Mouse (Mus musculus) thymus, adult 2 months (tissue): Measurements from ENCODE around the gene Gltp. TPM values are rescaled to one million over a fixed set of nuclear protein-coding genes. Genes with fewer than 3 reads are reported as not detected.

ENCODE experiments used
- DNase-seq: peaks from one replicate; pipeline ENCODE4 v3.0.0; 2021
- H3K27ac ChIP-seq: fragments of 200-500 bp; 2 replicates; pipeline ENCODE4 v1.5.1; 2012; ENCODE audit warnings: low read length, control low read depth; ENCODE audit not compliant: control insufficient read depth, insufficient read depth
- H3K27me3 ChIP-seq: fragments of 200-500 bp; 2 replicates; pipeline ENCODE4 v1.6.1; 2012; ENCODE audit warnings: mild to moderate bottlenecking, low read length, moderate library complexity, mixed read lengths; ENCODE audit not compliant: control insufficient read depth, insufficient read depth
- H3K36me3 ChIP-seq: fragments of 200-500 bp; 2 replicates; pipeline ENCODE4 v1.6.1; 2012; ENCODE audit warnings: mild to moderate bottlenecking, low read length, moderate library complexity; ENCODE audit not compliant: control insufficient read depth, insufficient read depth
- H3K4me1 ChIP-seq: fragments of 200-500 bp; replicated peaks from 2 replicates; pipeline ENCODE4 v1.6.1; 2012; ENCODE audit warnings: low read length; ENCODE audit not compliant: control insufficient read depth, insufficient read depth
- H3K4me3 ChIP-seq: fragments of 200-500 bp; 2 replicates; pipeline ENCODE4 v1.5.1; 2012; ENCODE audit warnings: mild to moderate bottlenecking, low read length, control low read depth, moderate library complexity; ENCODE audit not compliant: control insufficient read depth, insufficient read depth
- CTCF ChIP-seq: fragments of 200-500 bp; IDR thresholded peaks from 2 replicates; pipeline ENCODE4 v1.5.1; 2012; ENCODE audit warnings: mild to moderate bottlenecking, control low read depth, low read length, moderate library complexity, borderline replicate concordance; ENCODE audit not compliant: control insufficient read depth, poor library complexity, insufficient read depth; ENCODE audit errors: extremely low read depth
- POLR2A ChIP-seq: fragments of 200-500 bp; IDR thresholded peaks from 2 replicates; pipeline ENCODE4 v1.6.1; 2012; ENCODE audit warnings: mild to moderate bottlenecking, low read length, control low read depth, moderate library complexity; ENCODE audit not compliant: control insufficient read depth, poor library complexity, insufficient read depth; ENCODE audit errors: extremely low read depth
- WGBS: fragments of 180-500 bp; shearing (Covaris S2); methylation state at CpG from one replicate; pipeline ENCODE4 v1.1.7; 2018; 5-methylcytosine and 5-hydroxymethylcytosine counted together
- polyA plus RNA-seq: library from polyadenylated mRNA; depleted of rRNA; stranded (reverse); fragments of >200 nt; gene quantifications from 2 replicates; pipeline ENCODE4 v1.2.3, GENCODE M21; 2012

Gltp gene
- polyA plus RNA-seq, 1 experiment: 237 TPM

- WGBS: 97% methylated on average over 5 of the region's 5 CpGs
- DNase-seq: no peak
- H3K36me3 ChIP-seq: no peaks in the 10 kb centered on the region
- peaks cover 13% of the 10 kb centered on the region for H3K4me1 ChIP-seq
- H3K4me3 ChIP-seq: no peak overlapping the region
- no peak overlapping the region for H3K27ac ChIP-seq
- H3K27me3 ChIP-seq: peaks cover 10% of the 10 kb centered on the region
- TF ChIP-seq CTCF: no peak
- no peak for TF ChIP-seq POLR2A
Measured at GRCm38 (mm10) chr5:114655721-114656120, 35.1 kb downstream of the Gltp start.

DNA sequence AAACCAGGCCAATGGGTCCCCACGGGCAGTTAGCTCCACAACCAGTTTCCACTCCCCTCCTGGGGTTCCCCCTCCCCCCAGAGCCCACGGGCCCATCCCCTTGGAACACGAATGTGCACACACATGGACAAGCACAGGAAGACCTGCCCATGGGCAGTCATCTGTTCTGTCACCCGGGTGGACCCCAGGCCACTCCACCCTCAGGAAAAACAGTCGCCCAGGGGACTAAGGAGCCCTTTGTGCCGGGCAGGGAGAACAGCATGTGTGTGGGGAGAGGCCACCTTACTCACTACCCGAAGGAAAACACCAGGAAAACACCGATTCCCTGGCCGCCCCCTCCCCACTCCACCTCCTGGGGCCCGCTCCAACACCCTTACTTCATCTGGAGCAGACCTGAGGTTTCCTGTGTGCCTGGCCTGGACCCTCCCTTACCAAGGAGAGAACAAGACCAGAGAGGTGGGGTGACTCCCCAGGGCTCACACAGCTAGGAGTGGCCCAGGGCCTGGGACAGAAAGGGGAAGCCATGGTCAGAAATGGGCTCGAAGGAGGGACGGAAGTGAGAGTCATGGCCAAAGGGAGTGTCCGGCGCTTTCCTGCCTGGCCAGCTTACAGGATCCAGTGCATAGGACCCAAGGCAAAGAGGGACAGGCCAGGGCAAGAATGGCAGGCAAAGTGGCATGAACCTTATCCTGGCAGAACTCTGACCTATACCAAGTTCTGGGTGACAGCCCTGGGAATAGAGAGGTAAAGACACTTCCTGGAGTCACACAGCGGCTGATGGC is 36.9 kb downstream of the Gltp start:
- no peak for DNase-seq
- no peak for TF ChIP-seq CTCF
- TF ChIP-seq POLR2A: no peak
- WGBS: 90% methylated on average over 14 of the region's 15 CpGs
- H3K4me3 ChIP-seq: no peak overlapping the region
- no peaks in the 10 kb centered on the region for H3K36me3 ChIP-seq
- H3K27me3 ChIP-seq: peaks cover 10% of the 10 kb centered on the region
- H3K27ac ChIP-seq: no peak overlapping the region
- H3K4me1 ChIP-seq: peaks cover 13% of the 10 kb centered on the region

- 30% methylated on average over 3 of the region's 3 CpGs for WGBS
- Histone ChIP-seq H3K36me3 (no peaks in the 10 kb centered on the region), H3K27me3 (no peaks in the 10 kb centered on the region), H3K27ac (no peak overlapping the region), H3K4me3 (no peak overlapping the region), H3K4me1 (peaks cover 9% of the 10 kb centered on the region)
- no peak for TF ChIP-seq CTCF
- TF ChIP-seq POLR2A: no peak
- no peak for DNase-seq
Measured at GRCm38 (mm10) chr5:114651449-114651848, 39.3 kb downstream of the Gltp start.

DNA sequence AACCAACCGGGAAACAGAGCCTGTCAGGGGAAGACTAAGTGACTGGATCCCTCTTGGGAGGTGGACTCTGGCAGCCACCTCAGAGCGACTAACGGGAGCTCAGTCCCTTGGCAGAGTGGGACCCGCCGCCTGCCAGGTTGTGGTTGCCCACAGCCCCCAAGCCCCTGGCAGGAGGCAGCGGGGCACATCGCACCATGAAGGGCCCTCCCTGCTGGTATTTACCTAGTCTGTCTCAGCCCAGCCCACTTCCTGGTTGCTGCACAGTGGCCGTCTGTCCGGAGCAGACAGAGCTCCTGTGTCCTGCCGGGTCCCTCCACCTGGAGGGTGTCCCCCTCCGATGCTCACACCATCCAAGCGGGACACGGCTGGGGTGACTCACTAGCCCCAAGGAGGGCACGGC is 39.8 kb downstream of the Gltp start:
- TF ChIP-seq POLR2A (no peak), CTCF (no peak)

GRCm38 (mm10) chr5:114648728-114649311 is 42.0 kb downstream of the Gltp start:
- DNase-seq: no peak
- no peaks in the 10 kb centered on the region for H3K36me3 ChIP-seq
- TF ChIP-seq POLR2A (no peak), CTCF (no peak)
- H3K4me1 ChIP-seq: peaks cover 9% of the 10 kb centered on the region
- no peaks in the 10 kb centered on the region for H3K27me3 ChIP-seq
- no peak overlapping the region for H3K27ac ChIP-seq
- WGBS: 93% methylated on average over 11 of the region's 11 CpGs
- no peak overlapping the region for H3K4me3 ChIP-seq

More for the DNA sequence above, 39.8 kb downstream of the Gltp start:
- no peak for DNase-seq
- H3K4me1 ChIP-seq: peaks cover 9% of the 10 kb centered on the region
- no peaks in the 10 kb centered on the region for H3K36me3 ChIP-seq
- H3K27ac ChIP-seq: no peak overlapping the region
- no peak overlapping the region for H3K4me3 ChIP-seq
- WGBS: 22% methylated on average over 14 of the region's 14 CpGs
- H3K27me3 ChIP-seq: no peaks in the 10 kb centered on the region

GRCm38 (mm10) chr5:114647211-114647974 is 43.4 kb downstream of the Gltp start:
- Histone ChIP-seq H3K27me3 (no peaks in the 10 kb centered on the region), H3K4me1 (peaks cover 9% of the 10 kb centered on the region), H3K36me3 (no peaks in the 10 kb centered on the region), H3K4me3 (no peak overlapping the region), H3K27ac (no peak overlapping the region)
- TF ChIP-seq CTCF: no peak
- TF ChIP-seq POLR2A: no peak
- DNase-seq: no peak
- WGBS: 21% methylated on average over 27 of the region's 27 CpGs
